Mouse (Mus musculus) liver, embryonic 14.5 days (tissue): ENCODE measurements around the gene Xpo6.

ENCODE experiments used
- CTCF ChIP-seq: IDR thresholded peaks from 2 replicates; pipeline ENCODE4 v1.5.1; 2016; ENCODE audit warnings: antibody characterized with exemption, low read depth, control low read depth
- EP300 ChIP-seq: IDR thresholded peaks from 2 replicates; pipeline ENCODE4 v1.6.1; 2016; ENCODE audit warnings: antibody characterized with exemption, low read depth

- TF ChIP-seq CTCF (no peak), EP300 (no peak)
Measured at GRCm38 (mm10) chr7:126109898-126110297, 90.4 kb downstream of the Xpo6 start.
